Mouse (Mus musculus): ENCODE results near the gene Syne3. TPM values are rescaled to one million over a fixed set of nuclear protein-coding genes. Genes with fewer than 3 reads are reported as not detected.

Gene Syne3
- total and polyA plus RNA-seq, 3 experiments, result 4.9 to 10.7 TPM; not detected in 1

DNA sequence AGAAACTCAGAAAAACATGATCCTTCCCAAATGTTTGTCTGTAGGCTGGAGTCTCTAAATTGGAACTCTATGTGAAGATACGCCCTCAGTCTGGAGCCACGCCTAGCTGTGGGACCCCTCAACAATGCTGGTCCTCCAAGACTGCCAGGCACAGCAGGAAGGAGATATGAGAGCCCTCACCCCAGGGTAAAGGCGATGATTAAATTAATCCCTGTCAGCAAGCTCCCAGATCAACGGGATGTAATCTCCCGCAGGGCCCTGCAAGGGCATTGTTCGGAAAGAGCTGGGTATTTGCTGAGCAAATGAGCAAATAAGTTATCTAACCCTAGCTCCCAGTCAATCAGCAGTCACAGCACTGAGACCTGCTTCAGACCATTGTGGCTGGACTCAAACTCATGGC is 11.1 kb downstream of the Syne3 start:
- Histone ChIP-seq H3K4me1 (ENCODE audit: control insufficient read depth in 1 of 2, insufficient read depth in 2 of 2, low read length in 2 of 2) (peaks cover 4 to 29% of the 10 kb centered on the region in 2 experiments), H3K27ac (ENCODE audit: control insufficient read depth, low read depth, low read length) (no peak overlapping the region), H3K27me3 (ENCODE audit: control insufficient read depth in 1 of 2, insufficient read depth in 2 of 2, low read length in 2 of 2) (no peaks in the 10 kb centered on the region), H3K9me3 (replicated peaks; ENCODE audit: insufficient read depth, low read length) (no peaks in the 10 kb centered on the region), H3K36me3 (ENCODE audit: control insufficient read depth in 1 of 2, insufficient read depth in 2 of 2, low read length in 2 of 2) (peaks cover 0 to 16% of the 10 kb centered on the region in 2 experiments; a peak in 2 of 4 replicates), H3K79me2 (ENCODE audit: control insufficient read depth, insufficient read depth, low read length, poor library complexity) (peaks cover 10% of the 10 kb centered on the region; the same call in 1 of the 2 replicates), H3K4me3 (ENCODE audit: control insufficient read depth in 1 of 2, insufficient read depth in 1 of 2, low read depth in 2 of 2, low read length in 2 of 2) (no peak overlapping the region), H3K9ac (ENCODE audit: control insufficient read depth, low read depth, low read length, poor library complexity, severe bottlenecking) (no peak overlapping the region)
- no peak for DNase-seq (ENCODE audit: low read depth, low spot score)
- TF ChIP-seq CHD2 (IDR thresholded peaks at IDR 0.05; ENCODE audit: low read length), result no peak
- no peak for TF ChIP-seq EP300 (IDR thresholded peaks at IDR 0.05; ENCODE audit: low read depth in 1 of 2, low read length in 2 of 2)
- TF ChIP-seq RCOR1 (IDR thresholded peaks at IDR 0.05; ENCODE audit: low read depth, low read length), result no peak
- TF ChIP-seq MXI1 (IDR thresholded peaks at IDR 0.05; ENCODE audit: low read depth, low read length), result no peak
- no peak for TF ChIP-seq JUND (IDR thresholded peaks at IDR 0.05; ENCODE audit: low read depth, low read length)
- TF ChIP-seq POLR2AphosphoS5 (IDR thresholded peaks at IDR 0.05; ENCODE audit: borderline replicate concordance, low read depth, low read length), result no peak
- no peak for TF ChIP-seq ZNF384 (IDR thresholded peaks at IDR 0.05; ENCODE audit: low read depth, low read length)
- no peak for TF ChIP-seq CHD1 (IDR thresholded peaks at IDR 0.05; ENCODE audit: low read depth, low read length)
- TF ChIP-seq USF1 (IDR thresholded peaks at IDR 0.05; ENCODE audit: low read depth, low read length), result no peak
- no peak for TF ChIP-seq RAD21 (IDR thresholded peaks at IDR 0.05; ENCODE audit: low read depth, low read length)
- no peak for TF ChIP-seq MAFK (IDR thresholded peaks at IDR 0.05; ENCODE audit: borderline replicate concordance, low read depth, low read length)
- TF ChIP-seq ZMIZ1 (IDR thresholded peaks at IDR 0.05; ENCODE audit: low read depth, low read length), result no peak
- TF ChIP-seq BHLHE40 (IDR thresholded peaks at IDR 0.05; ENCODE audit: borderline replicate concordance, low read depth, low read length), result no peak
- no peak for TF ChIP-seq GATA1 (IDR thresholded peaks at IDR 0.05; ENCODE audit: low read depth, low read length)
- TF ChIP-seq UBTF (IDR thresholded peaks at IDR 0.05; ENCODE audit: borderline replicate concordance, insufficient read depth, low read depth, low read length), result no peak
- TF ChIP-seq ETS1 (IDR thresholded peaks at IDR 0.05; ENCODE audit: low read depth, low read length), result no peak
- no peak for TF ChIP-seq POLR2AphosphoS2 (IDR thresholded peaks at IDR 0.05; ENCODE audit: low read length)

GRCm38 (mm10) chr12:104997641-104998293 is 11.8 kb downstream of the Syne3 start:
- Histone ChIP-seq H3K4me3 (ENCODE audit: control insufficient read depth in 1 of 2, insufficient read depth in 1 of 2, low read depth in 2 of 2, low read length in 2 of 2) (no peak overlapping the region), H3K79me2 (ENCODE audit: control insufficient read depth, insufficient read depth, low read length, poor library complexity) (peaks cover 8% of the 10 kb centered on the region; the same call in 1 of the 2 replicates), H3K27me3 (ENCODE audit: control insufficient read depth in 1 of 2, insufficient read depth in 2 of 2, low read length in 2 of 2) (no peaks in the 10 kb centered on the region), H3K27ac (ENCODE audit: control insufficient read depth, low read depth, low read length) (no peak overlapping the region), H3K9me3 (replicated peaks; ENCODE audit: insufficient read depth, low read length) (no peaks in the 10 kb centered on the region), H3K36me3 (ENCODE audit: control insufficient read depth in 1 of 2, insufficient read depth in 2 of 2, low read length in 2 of 2) (peaks cover 0 to 16% of the 10 kb centered on the region in 2 experiments; a peak in 2 of 4 replicates), H3K9ac (ENCODE audit: control insufficient read depth, low read depth, low read length, poor library complexity, severe bottlenecking) (no peak overlapping the region), H3K4me1 (ENCODE audit: control insufficient read depth in 1 of 2, insufficient read depth in 2 of 2, low read length in 2 of 2) (peaks cover 2 to 30% of the 10 kb centered on the region in 2 experiments; a peak in 3 of 4 replicates)
- no peak for DNase-seq (ENCODE audit: low read depth, low spot score)
- TF ChIP-seq KAT2A (conservative IDR thresholded peaks at IDR 0.05; ENCODE audit: low read depth, low read length), result no peak
- TF ChIP-seq MYC (IDR thresholded peaks at IDR 0.05; ENCODE audit: low read depth, low read length), result no peak
- TF ChIP-seq NRF1 (IDR thresholded peaks at IDR 0.05; ENCODE audit: insufficient read depth, low read depth, low read length, poor library complexity, severe bottlenecking), result no peak
- TF ChIP-seq BHLHE40 (IDR thresholded peaks at IDR 0.05; ENCODE audit: borderline replicate concordance, low read depth, low read length), result no peak
